Mouse (Mus musculus): ENCODE results near the gene Dcdc2a. TPM values are rescaled to one million over a fixed set of nuclear protein-coding genes. Genes with fewer than 3 reads are reported as not detected.

Dcdc2a gene
- total RNA-seq (2021): 10 to 100 TPM; 12.2 to 14.3 TPM
- long read RNA-seq, full-length matches to known transcripts: 5 of 8 reads
- long read RNA-seq, partial matches to known transcripts: 1 of 8 reads
- long read RNA-seq, other reads (novel, unspliced or antisense): 2 of 8 reads

GRCm38 (mm10) chr13:25055873-25056667, at the start of gene Dcdc2a:
Dcdc2a (plus strand) TSS chr13:25056004.
- peak in 1 of 2 experiments; percentile 23 for DNase-seq (ENCODE audit: low spot score in 2 of 2)

DNA sequence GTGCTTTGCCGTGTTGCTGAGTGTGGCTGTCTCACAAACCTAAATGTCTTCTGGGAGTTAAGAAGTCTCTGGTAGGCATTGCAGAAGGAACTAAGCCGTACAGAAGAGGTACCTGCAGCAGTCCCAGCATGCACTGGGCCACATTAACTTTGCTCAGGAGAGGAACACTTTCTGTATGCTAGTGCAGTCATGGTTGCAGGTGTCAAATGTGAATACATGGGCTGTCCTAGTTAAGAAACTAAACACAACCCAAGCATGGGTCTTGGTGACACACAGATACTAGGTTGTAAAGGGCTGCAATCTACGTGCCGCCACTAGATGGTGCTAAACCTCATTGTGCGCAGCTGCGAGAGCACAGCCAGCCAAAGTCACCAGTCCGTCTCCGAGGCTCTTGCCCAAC, 48.7 kb upstream of the Dcdc2a start:
- peak in 1 of 2 experiments; percentile 72 for DNase-seq (ENCODE audit: low spot score in 2 of 2)

- DNase-seq (ENCODE audit: low spot score in 2 of 2): no peak
Measured at GRCm38 (mm10) chr13:25018316-25018715, 37.5 kb upstream of the Dcdc2a start.

GRCm38 (mm10) chr13:25019793-25020539, 35.8 kb upstream of the Dcdc2a start, which contains the start of gene Mrs2:
Mrs2 (minus strand) TSS chr13:25020379.
- DNase-seq (ENCODE audit: low spot score in 2 of 2): peak; percentile 84 to 88

DNA sequence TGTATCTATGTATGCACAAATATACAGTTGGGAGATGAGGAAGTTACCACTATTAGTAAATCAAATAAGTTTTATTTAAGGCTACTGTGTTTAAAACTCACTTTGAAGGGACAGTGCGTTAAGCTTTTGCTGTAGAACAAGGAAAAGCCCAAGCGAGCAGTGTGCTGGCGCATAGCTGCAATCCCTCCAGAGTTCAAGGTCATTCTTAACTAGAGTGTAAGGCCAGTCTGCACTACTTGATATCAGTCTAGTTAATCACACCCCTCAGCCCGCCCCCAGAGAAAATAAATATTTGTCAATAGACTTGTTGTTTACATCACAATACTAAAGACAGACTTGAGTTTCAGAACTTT, 35.3 kb upstream of the Dcdc2a start:
- no peak for DNase-seq (ENCODE audit: low spot score in 2 of 2)

DNA sequence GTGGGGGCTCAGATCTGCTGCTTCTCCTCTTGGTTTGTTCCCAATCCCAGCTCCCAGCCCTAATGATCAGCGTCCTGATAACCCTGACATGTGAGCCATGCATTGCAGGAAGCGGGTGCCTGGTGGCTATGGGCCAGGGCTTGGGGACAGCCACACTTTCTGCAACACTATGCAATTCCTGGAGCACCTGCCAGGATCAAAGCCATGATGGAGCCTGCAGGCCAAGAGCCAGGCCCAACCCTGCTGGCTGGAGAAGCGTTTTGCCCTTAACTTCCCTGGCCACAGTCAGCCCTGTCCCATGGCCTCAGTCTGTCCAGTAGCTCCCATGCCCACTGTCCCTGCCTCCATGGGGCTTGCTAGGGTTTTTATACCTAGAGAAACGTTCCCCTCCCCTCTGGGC, 33.4 kb upstream of the Dcdc2a start:
- DNase-seq (ENCODE audit: low spot score in 2 of 2): no peak

- no peak for DNase-seq (ENCODE audit: low spot score in 2 of 2)
Measured at GRCm38 (mm10) chr13:25023129-25023528, 32.7 kb upstream of the Dcdc2a start.

GRCm38 (mm10) chr13:25024655-25025054, 31.1 kb upstream of the Dcdc2a start:
- DNase-seq (ENCODE audit: low spot score in 2 of 2): peak in 1 of 2 experiments; percentile 29

GRCm38 (mm10) chr13:25026409-25027113, 29.2 kb upstream of the Dcdc2a start:
- no peak for DNase-seq (ENCODE audit: low spot score in 2 of 2)

- DNase-seq (ENCODE audit: low spot score in 2 of 2): no peak
Measured at GRCm38 (mm10) chr13:25027114-25027425, 28.7 kb upstream of the Dcdc2a start.

DNA sequence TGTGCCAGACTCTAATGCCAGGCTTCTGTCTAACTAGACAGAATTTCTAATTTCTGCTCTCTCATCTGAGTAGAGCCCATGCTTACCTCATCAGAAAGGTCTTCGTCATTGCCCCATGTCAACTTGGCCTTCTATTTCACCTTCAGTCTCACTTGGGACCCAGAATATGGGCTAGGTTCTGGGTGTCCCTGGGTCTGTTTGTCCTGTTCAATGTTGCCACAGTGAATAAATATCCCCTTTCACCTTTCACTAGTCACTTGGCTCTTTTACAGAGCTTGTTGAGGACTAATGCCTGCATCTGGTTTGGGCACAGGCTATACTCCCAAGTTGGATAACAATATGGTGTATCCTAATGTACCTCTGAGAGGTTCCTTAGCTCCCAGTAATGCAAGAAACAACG, 16.3 kb upstream of the Dcdc2a start:
- no peak for DNase-seq (ENCODE audit: low spot score in 2 of 2)

DNA sequence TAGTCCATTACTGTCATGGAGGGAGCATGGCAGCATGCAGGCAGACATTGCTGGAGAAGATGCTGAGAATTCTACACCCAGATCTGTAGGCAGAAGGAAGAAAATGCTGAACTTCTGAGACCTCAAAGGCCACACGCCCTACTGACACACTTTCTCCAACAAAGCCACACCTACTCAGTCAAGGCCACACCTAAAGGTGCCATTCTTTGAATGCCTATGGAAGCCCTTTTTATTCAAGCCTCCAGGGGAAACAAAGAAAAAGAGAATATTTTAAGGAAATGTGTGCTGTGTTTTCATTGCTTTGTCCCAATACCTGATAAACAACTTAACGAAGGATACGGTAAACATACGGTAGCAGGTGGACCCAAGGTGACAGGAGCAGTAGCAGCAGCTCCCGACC, 3.1 kb upstream of the Dcdc2a start:
- no peak for DNase-seq (ENCODE audit: low spot score in 2 of 2)

DNA sequence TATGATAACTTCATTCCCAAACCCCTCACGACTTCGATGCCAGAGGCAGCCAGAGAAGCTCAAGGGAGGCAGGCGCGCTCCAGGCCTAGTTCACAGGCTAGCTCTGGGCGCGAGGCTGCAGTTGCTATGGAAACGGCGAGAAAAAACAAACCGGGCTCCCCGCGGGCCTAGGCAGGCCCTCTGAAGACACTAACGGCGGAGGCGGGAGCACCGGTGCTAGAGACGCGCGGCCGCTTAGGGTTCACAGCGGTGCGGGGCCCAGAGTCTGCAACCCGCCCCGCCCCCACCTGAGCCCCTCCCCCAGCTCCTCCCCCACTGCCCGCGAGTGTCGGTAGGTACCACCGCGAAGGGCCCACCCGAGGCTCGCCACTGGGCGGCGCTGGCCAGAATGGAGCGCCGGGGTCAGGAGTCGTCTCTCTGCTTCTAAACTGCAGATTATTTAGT, 671 bp upstream of the Dcdc2a start:
- DNase-seq (ENCODE audit: low spot score in 2 of 2): peak; percentile 74 to 88

DNA sequence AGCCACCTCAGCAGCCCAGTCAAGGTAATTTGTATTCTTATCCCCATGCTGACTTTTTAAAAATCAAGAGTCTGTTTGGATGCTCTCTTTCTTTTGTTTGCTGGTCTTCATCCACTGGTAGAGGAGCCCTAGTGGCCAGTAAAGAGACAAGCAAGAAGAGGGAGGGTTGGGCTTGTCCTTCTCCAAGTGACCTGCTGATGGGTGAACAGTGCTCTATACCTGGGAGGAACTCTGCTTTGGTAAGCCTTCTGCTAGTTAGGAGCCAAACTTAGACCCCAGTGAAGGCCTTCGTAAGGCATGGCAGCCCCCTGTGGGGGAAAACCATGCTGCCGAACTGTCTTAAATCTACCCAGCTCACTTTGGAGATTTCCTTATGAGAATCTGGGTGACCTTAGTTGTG, 10.9 kb downstream of the Dcdc2a start:
- no peak for DNase-seq (ENCODE audit: low spot score in 2 of 2)

DNA sequence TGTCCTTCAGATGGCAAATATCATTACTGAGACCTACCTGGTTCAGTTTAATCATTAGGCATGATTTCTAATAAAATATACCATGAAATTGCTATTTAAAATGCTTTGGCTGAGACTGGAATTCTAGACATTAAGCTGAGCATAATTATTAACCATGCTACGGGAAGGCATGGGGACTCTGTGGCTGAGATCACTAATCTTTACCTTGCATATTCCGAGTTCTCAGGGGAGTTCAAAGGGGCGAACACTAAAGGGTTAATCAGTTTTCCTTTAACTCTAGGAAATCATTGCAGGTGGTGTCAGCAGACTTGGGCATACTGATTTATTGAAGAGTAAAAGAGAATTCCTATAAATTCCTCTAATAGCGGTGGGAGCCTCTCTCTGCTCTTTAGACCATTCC, 11.4 kb downstream of the Dcdc2a start:
- no peak for DNase-seq (ENCODE audit: low spot score in 2 of 2)

- no peak for DNase-seq (ENCODE audit: low spot score in 2 of 2)
Measured at GRCm38 (mm10) chr13:25069765-25070164, 14.0 kb downstream of the Dcdc2a start.

DNA sequence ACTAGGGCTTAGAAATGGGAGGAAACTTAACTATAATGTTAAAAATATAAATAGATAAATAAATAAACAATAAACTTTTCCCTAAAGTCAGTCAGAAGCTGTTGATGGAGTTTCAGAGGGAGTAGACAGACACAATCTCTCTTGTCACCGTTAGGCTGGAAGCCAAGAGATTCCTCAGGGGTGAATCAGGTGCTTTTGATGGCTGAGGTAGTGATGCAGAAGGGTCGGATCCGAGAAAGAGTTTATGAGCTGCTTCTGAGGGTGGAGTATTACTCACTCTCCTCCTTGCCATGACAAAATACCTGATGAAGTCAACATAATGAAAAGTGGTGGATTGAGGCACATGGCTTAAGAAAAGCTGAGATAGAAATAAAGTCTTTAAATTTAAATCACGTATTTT, 15.0 kb downstream of the Dcdc2a start:
- DNase-seq (ENCODE audit: low spot score in 2 of 2): no peak

- DNase-seq (ENCODE audit: low spot score in 2 of 2): no peak
Measured at GRCm38 (mm10) chr13:25077262-25077661, 21.5 kb downstream of the Dcdc2a start.

DNA sequence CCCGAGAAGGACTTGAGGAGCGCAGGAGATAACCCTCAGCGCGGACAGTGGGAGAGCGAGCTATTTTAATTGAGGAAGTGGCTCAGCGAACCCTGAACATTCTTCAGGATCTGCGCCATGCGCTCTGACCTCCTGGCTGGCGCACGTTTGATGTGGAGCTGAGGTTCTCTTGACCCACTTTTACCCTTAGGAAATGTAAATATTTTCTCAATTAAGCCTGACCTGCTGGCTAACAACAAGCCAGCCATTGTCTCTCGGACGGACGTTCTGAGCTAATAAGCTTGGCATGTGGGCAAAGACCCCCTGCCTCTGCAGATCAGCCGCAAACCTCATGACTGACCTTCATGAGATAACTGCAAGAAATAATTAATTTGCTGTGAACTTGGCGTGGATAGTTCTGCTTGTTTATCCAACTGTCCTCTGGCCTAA, 27.4 kb downstream of the Dcdc2a start:
- DNase-seq (ENCODE audit: low spot score in 2 of 2): no peak

DNA sequence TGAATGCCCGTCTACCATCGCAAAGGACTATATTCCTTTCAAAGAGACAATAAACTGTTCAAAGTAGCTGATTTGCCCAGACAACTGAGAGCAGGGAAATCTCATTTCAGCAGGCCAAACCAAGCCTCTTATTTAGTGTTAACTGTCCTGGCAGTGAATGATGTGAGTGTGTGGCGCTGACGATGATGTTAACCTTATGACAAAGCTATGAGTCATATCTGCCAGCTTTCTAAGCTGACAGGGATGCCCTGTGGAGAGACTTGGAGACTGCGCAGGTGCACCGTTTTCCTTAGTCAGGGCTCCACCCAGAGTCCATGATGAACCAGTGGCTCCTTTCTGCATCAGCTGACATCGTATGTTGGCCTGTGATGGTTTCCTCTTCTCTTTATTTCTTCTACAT, 29.3 kb downstream of the Dcdc2a start:
- no peak for DNase-seq (ENCODE audit: low spot score in 2 of 2)

DNA sequence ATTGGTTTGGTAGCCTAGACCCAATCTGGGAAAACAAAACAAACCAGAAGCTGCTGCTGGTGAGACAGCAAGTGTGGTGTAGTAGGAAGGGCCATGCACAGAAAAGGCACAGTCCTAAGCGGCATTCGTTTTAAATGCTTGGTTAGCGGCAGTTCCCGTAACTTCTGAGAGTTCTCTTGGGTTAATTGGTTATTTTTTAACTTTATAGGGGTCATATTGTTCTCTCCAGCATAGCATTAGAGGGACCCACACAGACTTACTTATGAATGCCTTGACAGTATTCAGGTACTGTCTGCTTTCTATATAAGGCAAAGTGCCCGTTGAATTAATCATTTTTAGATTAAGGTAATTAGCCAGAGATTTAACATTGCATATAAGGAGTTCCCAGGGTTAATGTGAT, 35.5 kb downstream of the Dcdc2a start:
- no peak for DNase-seq (ENCODE audit: low spot score in 2 of 2)

DNA sequence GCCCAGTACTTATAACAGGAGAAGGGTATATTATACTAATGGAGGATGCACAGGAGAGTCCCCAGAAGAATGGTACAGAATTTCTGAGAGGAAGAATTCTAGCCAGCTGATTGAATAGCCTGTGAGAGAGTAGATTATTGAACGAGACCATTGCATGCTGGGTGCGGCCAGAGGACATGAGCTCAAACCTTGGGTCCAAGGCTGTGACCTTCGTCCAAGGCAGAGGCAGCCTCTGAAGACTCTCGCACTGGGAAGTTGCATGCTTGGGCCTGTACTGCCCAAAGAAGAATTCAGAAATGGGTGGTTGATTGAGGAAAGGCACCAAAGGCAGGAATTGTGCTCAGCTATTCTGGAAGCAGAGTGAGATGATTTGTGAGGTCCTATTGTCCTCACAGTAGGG, 38.0 kb downstream of the Dcdc2a start:
- DNase-seq (ENCODE audit: low spot score in 2 of 2): no peak

Data from layer of hippocampus, adult 18-20 months (tissue).